Mouse (Mus musculus) left cerebral cortex, adult 2 months (tissue): Measurements from ENCODE around the gene Rab1a. TPM values are rescaled to one million over a fixed set of nuclear protein-coding genes. Genes with fewer than 3 reads are reported as not detected.
"Not testable (repeated sequence)": the region's sequence is repeated elsewhere in the genome, so short reads cannot be mapped to it uniquely, and the experiment has no call there.

Experiments
- DNase-seq, 2 experiments: peaks; one replicate each; pipeline ENCODE4 v3.0.0; 2021 to 2022; ENCODE audit warnings: low spot score in 2 of 2, mixed read lengths in 1 of 2; ENCODE audit errors: extremely low spot score in 1 of 2
- H3K27ac ChIP-seq: fragments of 200-600 bp; 2 replicates; pipeline ENCODE4 v1.8.1; 2022
- H3K4me3 ChIP-seq: fragments of 200-600 bp; 2 replicates; pipeline ENCODE4 v1.8.1; 2022
- CTCF ChIP-seq: fragments of 200-600 bp; IDR thresholded peaks from 2 replicates; pipeline ENCODE4 v1.8.1; 2022; ENCODE audit warnings: antibody characterized with exemption, mild to moderate bottlenecking, moderate library complexity
- intact Hi-C: fragments of 180-260 bp; cut with DNase I; formaldehyde crosslinking; loops from one replicate; pipeline ENCODE4 v1.15.1; 2025
- total RNA-seq, 2 experiments: library from RNA; stranded (reverse); gene quantifications; 2 replicates each; pipeline ENCODE4 v1.2.3; 2021

Rab1a gene
- total RNA-seq, 2 experiments from 2014 or later = 183 to 193 TPM

- H3K27ac ChIP-seq = peak overlapping the region; percentile 94
- peak overlapping the region; percentile 90 for H3K4me3 ChIP-seq
- no peak for DNase-seq
- intact Hi-C loops = loop anchor here (2.0 to 10.0 kb wide), 8 partner anchors 46 to 539 kb away; partner anchors contain the start of genes Actr2, Aftph, Cep68 and Slc1a4
- no peak for TF ChIP-seq CTCF
These were observed 449 bp downstream of the Rab1a start for GRCm38 (mm10) chr11:20201661-20202101.

GRCm38 (mm10) chr11:20202299-20203011 lies 1.2 kb downstream of the Rab1a start:
- DNase-seq = no peak
- peak overlapping the region; percentile 94; the same call in 1 of the 2 replicates for H3K27ac ChIP-seq
- TF ChIP-seq CTCF = no peak
- H3K4me3 ChIP-seq = peak overlapping the region; percentile 90
- intact Hi-C loops = loop anchor here (5.0 to 10.0 kb wide), 7 partner anchors 45 to 432 kb away; partner anchors contain the start of genes Actr2, Cep68, Slc1a4 and Spred2

GRCm38 (mm10) chr11:20204321-20204720 lies 3.1 kb downstream of the Rab1a start:
- Histone ChIP-seq H3K4me3 (no peak overlapping the region), H3K27ac (no peak overlapping the region)
- intact Hi-C loops = loop anchor here (5.0 to 10.0 kb wide), 7 partner anchors 43 to 430 kb away; partner anchors contain the start of genes Actr2, Cep68, Slc1a4 and Spred2
- DNase-seq = no peak
- no peak for TF ChIP-seq CTCF

GRCm38 (mm10) chr11:20204870-20205446 lies 3.7 kb downstream of the Rab1a start:
- Histone ChIP-seq H3K4me3 (no peak overlapping the region), H3K27ac (no peak overlapping the region)
- no peak for DNase-seq
- no peak for TF ChIP-seq CTCF
- intact Hi-C loops = loop anchor here (5.0 to 10.0 kb wide), 7 partner anchors 42 to 430 kb away; partner anchors contain the start of genes Actr2, Cep68, Slc1a4 and Spred2

GRCm38 (mm10) chr11:20205538-20205937 lies 4.3 kb downstream of the Rab1a start:
- intact Hi-C loops = loop anchor here (10.0 kb wide), 3 partner anchors 281 to 429 kb away; partner anchors contain the start of gene Spred2
- DNase-seq = no peak
- no peak for TF ChIP-seq CTCF
- Histone ChIP-seq H3K27ac (no peak overlapping the region), H3K4me3 (no peak overlapping the region)

- no peak for TF ChIP-seq CTCF
- no peak for DNase-seq
- Histone ChIP-seq H3K4me3 (no peak overlapping the region), H3K27ac (no peak overlapping the region)
- intact Hi-C loops = loop anchor here (10.0 kb wide), 3 partner anchors 282 to 428 kb away; partner anchors contain the start of gene Spred2
These were observed 5.5 kb downstream of the Rab1a start for GRCm38 (mm10) chr11:20206626-20207223.

GRCm38 (mm10) chr11:20207589-20207988 lies 6.4 kb downstream of the Rab1a start:
- H3K4me3 ChIP-seq = no peak overlapping the region
- intact Hi-C loops = loop anchor here (10.0 kb wide), 3 partner anchors 283 to 427 kb away; partner anchors contain the start of gene Spred2

GRCm38 (mm10) chr11:20211838-20212237 lies 10.6 kb downstream of the Rab1a start:
- Histone ChIP-seq H3K27ac (no peak overlapping the region), H3K4me3 (no peak overlapping the region)
- no peak for TF ChIP-seq CTCF
- DNase-seq = no peak
- intact Hi-C loops = no loop called here

More at GRCm38 (mm10) chr11:20207589-20207988, 6.4 kb downstream of the Rab1a start:
- TF ChIP-seq CTCF = peak; percentile 29
- no peak overlapping the region for H3K27ac ChIP-seq
- no peak for DNase-seq

- peak; percentile 49 for TF ChIP-seq CTCF
- H3K4me3 ChIP-seq = no peak overlapping the region
- intact Hi-C loops = no loop called here
- DNase-seq = no peak
- no peak overlapping the region for H3K27ac ChIP-seq
These were observed 13.5 kb downstream of the Rab1a start for GRCm38 (mm10) chr11:20214779-20215178.

GRCm38 (mm10) chr11:20216415-20216814 lies 15.2 kb downstream of the Rab1a start:
- TF ChIP-seq CTCF = peak; percentile 45
- Histone ChIP-seq H3K4me3 (no peak overlapping the region), H3K27ac (no peak overlapping the region)
- DNase-seq = no peak
- intact Hi-C loops = no loop called here

GRCm38 (mm10) chr11:20217227-20217626 lies 16.0 kb downstream of the Rab1a start:
- no peak for TF ChIP-seq CTCF
- DNase-seq = no peak
- intact Hi-C loops = no loop called here
- Histone ChIP-seq H3K27ac (no peak overlapping the region), H3K4me3 (no peak overlapping the region)

GRCm38 (mm10) chr11:20221671-20222070 lies 20.4 kb downstream of the Rab1a start:
- intact Hi-C loops, DNase-seq, H3K4me3 ChIP-seq, H3K27ac ChIP-seq: not testable (repeated sequence)
